Mouse (Mus musculus): Measurements from ENCODE around the gene Gimap3. TPM values are rescaled to one million over a fixed set of nuclear protein-coding genes. Genes with fewer than 3 reads are reported as not detected.

Gimap3 gene
- polyA plus RNA-seq (2015; fragmentation: Nextera tagmentation; extraction: Ambion mirVana), result 0.14 and 0.25 TPM in 2 replicates

DNA sequence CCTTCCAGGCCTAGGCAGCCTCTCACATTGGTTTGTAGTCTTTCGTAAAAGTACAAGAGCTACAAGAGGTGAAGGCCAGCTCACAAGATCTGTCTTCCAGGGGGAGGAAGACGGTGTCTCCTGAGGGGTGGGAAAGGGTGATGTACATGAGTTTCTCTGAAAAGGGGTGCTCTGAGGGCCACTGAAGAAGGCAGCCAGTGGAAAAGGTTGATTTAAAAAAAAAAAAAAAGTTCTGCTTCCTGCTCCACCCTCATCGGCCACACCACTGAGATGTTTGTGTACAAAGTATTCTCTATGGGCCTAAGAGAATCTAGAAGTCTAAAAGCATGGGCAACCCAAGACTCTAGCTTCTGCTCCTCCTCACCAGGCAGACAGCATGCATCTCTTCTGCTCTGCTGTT lies at the start of gene Gimap3:
Gimap3 (minus strand) TSS at position 156 of the 400 bp plus-strand sequence.
- Histone ChIP-seq H3K9ac (ENCODE audit: low read length) (no peak within 1 kb of the TSS), H3K4me3 (ENCODE audit: low read length) (no peak within 1 kb of the TSS), H3K4me1 (ENCODE audit: control insufficient read depth, insufficient read depth, low read length) (no peaks in the 10 kb centered on the region), H3K4me2 (ENCODE audit: low read depth, low read length) (no peak within 1 kb of the TSS), H3K27ac (ENCODE audit: low read length) (no peak within 1 kb of the TSS), H3K9me3 (replicated peaks; ENCODE audit: control insufficient read depth, low read length) (no peaks in the 10 kb centered on the region), H3K27me3 (ENCODE audit: control insufficient read depth, insufficient read depth, low read length) (no peaks in the 10 kb centered on the region), H3K36me3 (ENCODE audit: control insufficient read depth, insufficient read depth) (no peaks in the 10 kb centered on the region)
- no peak for ATAC-seq (replicated peaks; ENCODE audit: extremely low read depth, insufficient read depth, low FRiP score)
- 85% methylated on average over 3 of the region's 3 CpGs for WGBS

- H3K9ac ChIP-seq (ENCODE audit: low read length), result no peak overlapping the region
- no peak for ATAC-seq (replicated peaks; ENCODE audit: extremely low read depth, insufficient read depth, low FRiP score)
- 4% methylated on average over 6 of the region's 6 CpGs for WGBS
- H3K36me3 ChIP-seq (ENCODE audit: control insufficient read depth, insufficient read depth), result no peaks in the 10 kb centered on the region
- no peak overlapping the region for H3K27ac ChIP-seq (ENCODE audit: low read length)
- no peak overlapping the region for H3K4me2 ChIP-seq (ENCODE audit: low read depth, low read length)
- H3K9me3 ChIP-seq (replicated peaks; ENCODE audit: control insufficient read depth, low read length), result 0 out of 2 replicates have a peak, but pooled peaks cover 5% of the 10 kb centered on the region
- H3K4me1 ChIP-seq (ENCODE audit: control insufficient read depth, insufficient read depth, low read length), result no peaks in the 10 kb centered on the region
- H3K4me3 ChIP-seq (ENCODE audit: low read length), result no peak overlapping the region
- H3K27me3 ChIP-seq (ENCODE audit: control insufficient read depth, insufficient read depth, low read length), result no peaks in the 10 kb centered on the region
These were observed 47.2 kb upstream of the Gimap3 start for GRCm38 (mm10) chr6:48817815-48818214.

DNA sequence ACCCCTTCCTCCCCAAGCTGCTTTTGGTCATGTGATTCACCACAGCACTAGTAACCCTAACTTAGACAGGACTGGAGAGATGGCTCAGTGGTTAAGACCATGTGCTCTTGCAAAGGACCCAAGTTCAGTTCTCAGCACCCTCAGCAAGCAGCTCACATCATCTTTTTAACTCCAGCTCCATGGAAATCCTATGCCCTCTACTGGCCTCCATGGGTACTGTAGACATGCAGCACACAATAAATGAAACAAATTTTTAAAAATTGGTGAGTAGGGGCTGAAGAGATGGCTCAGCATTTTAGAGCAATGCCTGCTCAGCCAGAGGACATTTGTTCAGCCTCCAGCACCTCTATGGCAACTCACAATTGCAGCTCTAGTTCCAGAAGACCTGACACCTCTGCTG lies 44.4 kb upstream of the Gimap3 start:
- Histone ChIP-seq H3K4me2 (ENCODE audit: low read depth, low read length) (no peak overlapping the region), H3K27ac (ENCODE audit: low read length) (no peak overlapping the region), H3K4me3 (ENCODE audit: low read length) (no peak overlapping the region), H3K9ac (ENCODE audit: low read length) (no peak overlapping the region), H3K27me3 (ENCODE audit: control insufficient read depth, insufficient read depth, low read length) (no peaks in the 10 kb centered on the region), H3K9me3 (replicated peaks; ENCODE audit: control insufficient read depth, low read length) (0 out of 2 replicates have a peak, but pooled peaks cover 5% of the 10 kb centered on the region), H3K36me3 (ENCODE audit: control insufficient read depth, insufficient read depth) (no peaks in the 10 kb centered on the region), H3K4me1 (ENCODE audit: control insufficient read depth, insufficient read depth, low read length) (no peaks in the 10 kb centered on the region)
- ATAC-seq (replicated peaks; ENCODE audit: extremely low read depth, insufficient read depth, low FRiP score), result no peak

- 58% methylated on average over 3 of the region's 3 CpGs for WGBS
- Histone ChIP-seq H3K9ac (ENCODE audit: low read length) (no peak overlapping the region), H3K4me1 (ENCODE audit: control insufficient read depth, insufficient read depth, low read length) (no peaks in the 10 kb centered on the region), H3K9me3 (replicated peaks; ENCODE audit: control insufficient read depth, low read length) (0 out of 2 replicates have a peak, but pooled peaks cover 3% of the 10 kb centered on the region), H3K36me3 (ENCODE audit: control insufficient read depth, insufficient read depth) (no peaks in the 10 kb centered on the region), H3K4me2 (ENCODE audit: low read depth, low read length) (no peak overlapping the region), H3K27ac (ENCODE audit: low read length) (no peak overlapping the region), H3K4me3 (ENCODE audit: low read length) (no peak overlapping the region), H3K27me3 (ENCODE audit: control insufficient read depth, insufficient read depth, low read length) (no peaks in the 10 kb centered on the region)
- ATAC-seq (replicated peaks; ENCODE audit: extremely low read depth, insufficient read depth, low FRiP score), result no peak
These were observed 39.0 kb upstream of the Gimap3 start for GRCm38 (mm10) chr6:48809494-48810219.

DNA sequence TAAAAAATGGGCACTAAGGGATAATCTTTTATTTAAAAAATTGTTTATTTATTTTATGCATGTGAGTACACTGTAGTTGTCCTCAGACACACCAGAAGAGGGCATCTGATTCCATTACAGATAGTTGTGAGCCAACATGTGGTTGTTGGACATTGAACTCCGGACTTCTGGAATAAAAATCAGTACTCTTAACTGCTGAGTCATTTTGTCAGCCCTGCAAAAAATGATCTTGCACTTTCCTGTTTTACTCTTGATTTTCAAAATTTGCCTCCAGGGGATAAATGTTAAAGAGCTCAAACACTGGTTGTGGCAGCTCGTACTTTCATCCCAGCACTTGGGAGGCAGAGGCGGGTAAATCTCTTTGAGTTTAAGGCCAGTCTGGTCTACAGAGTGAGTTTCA lies 36.1 kb upstream of the Gimap3 start:
- Histone ChIP-seq H3K27ac (ENCODE audit: low read length) (no peak overlapping the region), H3K4me2 (ENCODE audit: low read depth, low read length) (no peak overlapping the region), H3K27me3 (ENCODE audit: control insufficient read depth, insufficient read depth, low read length) (no peaks in the 10 kb centered on the region), H3K4me3 (ENCODE audit: low read length) (no peak overlapping the region), H3K4me1 (ENCODE audit: control insufficient read depth, insufficient read depth, low read length) (no peaks in the 10 kb centered on the region), H3K36me3 (ENCODE audit: control insufficient read depth, insufficient read depth) (no peaks in the 10 kb centered on the region), H3K9me3 (replicated peaks; ENCODE audit: control insufficient read depth, low read length) (0 out of 2 replicates have a peak, but pooled peaks cover 2% of the 10 kb centered on the region), H3K9ac (ENCODE audit: low read length) (no peak overlapping the region)
- no peak for ATAC-seq (replicated peaks; ENCODE audit: extremely low read depth, insufficient read depth, low FRiP score)
- WGBS, result 86% methylated on average over 3 of the region's 3 CpGs

DNA sequence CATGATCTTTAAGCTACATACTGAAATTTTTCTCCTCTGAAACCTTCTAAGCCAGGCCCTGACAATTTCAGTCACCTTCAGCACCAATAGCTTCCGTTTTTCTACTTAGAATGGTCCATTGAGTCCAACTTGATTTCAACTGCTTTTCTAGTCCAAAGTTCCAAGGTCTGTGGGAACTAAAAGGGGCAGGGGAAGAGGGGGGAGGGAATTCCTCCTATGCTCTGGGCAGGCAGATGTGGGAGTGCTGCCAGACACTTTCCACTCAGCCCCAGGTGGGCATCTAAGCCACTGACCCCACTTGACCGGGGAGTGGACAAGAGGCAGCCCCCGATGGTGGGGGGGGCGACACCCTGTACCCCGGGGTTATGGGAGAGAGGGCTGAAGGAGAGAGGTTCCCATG lies 33.7 kb upstream of the Gimap3 start:
- no peak for ATAC-seq (replicated peaks; ENCODE audit: extremely low read depth, insufficient read depth, low FRiP score)
- WGBS, result 79% methylated on average over 5 of the region's 5 CpGs
- no peak overlapping the region for H3K4me2 ChIP-seq (ENCODE audit: low read depth, low read length)

DNA sequence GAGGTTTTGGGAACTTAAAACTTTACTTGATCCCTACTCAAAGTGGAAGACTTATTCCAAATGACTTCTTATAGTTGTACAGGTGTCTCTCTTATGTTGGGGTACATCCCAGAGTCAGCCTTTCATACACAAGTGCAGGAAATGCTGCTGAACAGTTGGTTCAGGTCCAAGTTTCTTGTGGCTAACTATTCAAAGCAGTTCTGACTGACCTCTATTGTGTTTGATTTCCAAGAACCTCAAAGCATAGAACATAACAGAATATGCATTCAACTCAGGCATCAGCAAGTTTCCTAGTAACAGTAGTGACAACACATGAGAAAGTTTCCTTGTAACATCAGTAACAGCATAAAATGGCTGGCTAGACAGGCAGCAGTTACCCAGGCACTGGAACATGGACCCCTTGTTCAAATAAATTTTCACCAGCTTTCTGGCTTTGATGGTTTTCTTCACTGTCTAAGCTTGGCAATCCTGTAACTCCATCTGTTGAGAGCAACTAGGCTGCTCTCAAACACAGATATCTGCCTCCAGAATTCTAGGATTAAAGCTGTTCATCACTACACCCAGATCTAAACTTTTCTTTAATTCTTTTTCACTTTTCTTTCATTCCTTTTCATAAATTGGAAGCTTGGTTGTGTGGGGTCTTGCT lies 32.9 kb upstream of the Gimap3 start:
- no peak for ATAC-seq (replicated peaks; ENCODE audit: extremely low read depth, insufficient read depth, low FRiP score)
- Histone ChIP-seq H3K4me2 (ENCODE audit: low read depth, low read length) (no peak overlapping the region), H3K36me3 (ENCODE audit: control insufficient read depth, insufficient read depth) (no peaks in the 10 kb centered on the region), H3K4me3 (ENCODE audit: low read length) (no peak overlapping the region), H3K4me1 (ENCODE audit: control insufficient read depth, insufficient read depth, low read length) (no peaks in the 10 kb centered on the region), H3K27me3 (ENCODE audit: control insufficient read depth, insufficient read depth, low read length) (no peaks in the 10 kb centered on the region), H3K27ac (ENCODE audit: low read length) (no peak overlapping the region), H3K9me3 (replicated peaks; ENCODE audit: control insufficient read depth, low read length) (0 out of 2 replicates have a peak, but pooled peaks cover 5% of the 10 kb centered on the region), H3K9ac (ENCODE audit: low read length) (no peak overlapping the region)

More for the DNA sequence above, 33.7 kb upstream of the Gimap3 start:
- Histone ChIP-seq H3K9ac (ENCODE audit: low read length) (no peak overlapping the region), H3K4me1 (ENCODE audit: control insufficient read depth, insufficient read depth, low read length) (no peaks in the 10 kb centered on the region), H3K36me3 (ENCODE audit: control insufficient read depth, insufficient read depth) (no peaks in the 10 kb centered on the region), H3K9me3 (replicated peaks; ENCODE audit: control insufficient read depth, low read length) (0 out of 2 replicates have a peak, but pooled peaks cover 5% of the 10 kb centered on the region), H3K27ac (ENCODE audit: low read length) (no peak overlapping the region), H3K27me3 (ENCODE audit: control insufficient read depth, insufficient read depth, low read length) (no peaks in the 10 kb centered on the region), H3K4me3 (ENCODE audit: low read length) (no peak overlapping the region)

- Histone ChIP-seq H3K4me1 (ENCODE audit: control insufficient read depth, insufficient read depth, low read length) (no peaks in the 10 kb centered on the region), H3K4me2 (ENCODE audit: low read depth, low read length) (no peak overlapping the region), H3K9me3 (replicated peaks; ENCODE audit: control insufficient read depth, low read length) (0 out of 2 replicates have a peak, but pooled peaks cover 5% of the 10 kb centered on the region), H3K27me3 (ENCODE audit: control insufficient read depth, insufficient read depth, low read length) (no peaks in the 10 kb centered on the region), H3K27ac (ENCODE audit: low read length) (no peak overlapping the region), H3K36me3 (ENCODE audit: control insufficient read depth, insufficient read depth) (no peaks in the 10 kb centered on the region), H3K4me3 (ENCODE audit: low read length) (no peak overlapping the region), H3K9ac (ENCODE audit: low read length) (no peak overlapping the region)
- ATAC-seq (replicated peaks; ENCODE audit: extremely low read depth, insufficient read depth, low FRiP score), result no peak
- 81% methylated on average over 1 of the region's 1 CpGs for WGBS
These were observed 31.2 kb upstream of the Gimap3 start for GRCm38 (mm10) chr6:48801897-48802296.

- Histone ChIP-seq H3K4me3 (ENCODE audit: low read length) (no peak overlapping the region), H3K36me3 (ENCODE audit: control insufficient read depth, insufficient read depth) (no peaks in the 10 kb centered on the region), H3K4me2 (ENCODE audit: low read depth, low read length) (no peak overlapping the region), H3K27ac (ENCODE audit: low read length) (no peak overlapping the region), H3K27me3 (ENCODE audit: control insufficient read depth, insufficient read depth, low read length) (no peaks in the 10 kb centered on the region), H3K4me1 (ENCODE audit: control insufficient read depth, insufficient read depth, low read length) (no peaks in the 10 kb centered on the region; the same call in 1 of the 2 replicates), H3K9ac (ENCODE audit: low read length) (no peak overlapping the region), H3K9me3 (replicated peaks; ENCODE audit: control insufficient read depth, low read length) (no peaks in the 10 kb centered on the region)
- ATAC-seq (replicated peaks; ENCODE audit: extremely low read depth, insufficient read depth, low FRiP score), result no peak
- WGBS, result 56% methylated on average over 2 of the region's 2 CpGs
These were observed 17.2 kb upstream of the Gimap3 start for GRCm38 (mm10) chr6:48787867-48788266.

Data from heart, embryonic 16.5 days (tissue).